Mouse (Mus musculus): ENCODE measurements around the gene Dglucy.

DNA sequence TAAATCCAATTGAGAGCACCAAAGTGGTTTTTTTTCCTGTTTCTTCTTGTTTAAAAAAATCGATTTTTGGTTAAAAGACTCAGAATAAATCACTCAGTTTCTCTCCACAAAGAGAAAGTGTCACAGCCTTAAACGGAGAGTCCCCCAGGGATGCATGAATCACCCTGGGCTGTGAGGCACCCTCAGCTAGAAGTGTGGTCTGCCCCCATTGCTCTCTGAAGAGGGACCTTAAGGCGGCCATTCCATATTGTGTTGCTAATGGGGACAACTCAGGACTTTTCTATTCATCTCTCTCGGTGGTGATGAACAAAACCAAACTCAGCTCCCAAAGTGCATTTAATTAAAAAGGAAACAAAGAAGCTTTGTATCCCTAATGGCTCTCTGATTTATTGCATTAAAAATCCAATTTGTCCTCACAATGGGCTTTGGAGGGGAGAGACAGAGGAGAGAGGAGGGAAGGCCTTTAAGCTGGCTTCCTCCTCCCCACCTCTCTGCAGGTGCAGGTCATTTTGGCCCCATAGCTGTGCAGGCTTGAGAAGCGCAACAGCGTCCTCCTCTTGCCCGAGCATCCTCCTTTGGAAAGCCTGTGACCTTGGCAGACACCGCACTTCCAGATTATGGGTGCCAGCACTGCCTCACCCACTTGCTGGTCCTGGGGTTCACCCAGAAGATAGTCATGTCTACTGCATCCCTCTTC is 52.9 kb downstream of the Dglucy start:
- TF ChIP-seq CHD2 (IDR thresholded peaks at IDR 0.05; ENCODE audit: low read depth, low read length) (no peak), HCFC1 (IDR thresholded peaks at IDR 0.05; ENCODE audit: borderline replicate concordance, insufficient read depth, low read length) (no peak), ZNF384 (IDR thresholded peaks at IDR 0.05; ENCODE audit: low read depth, low read length) (no peak)
